Mouse (Mus musculus) embryonic facial prominence, embryonic 10.5 days (tissue): ENCODE data around the gene Mum1. TPM values are rescaled to one million over a fixed set of nuclear protein-coding genes. Genes with fewer than 3 reads are reported as not detected.
A peak's percentile ranks its signal among the peaks of the same experiment; 100 is the strongest.

Experiments
- DNase-seq: peaks from one replicate; pipeline ENCODE4 v3.0.0-alpha.2; 2017; ENCODE audit warnings: low spot score
- H3K27ac ChIP-seq: fragments of 300-500 bp; sonication (generic); replicated peaks from 2 replicates; pipeline ENCODE4 v1.5.1; 2016; ENCODE audit warnings: mild to moderate bottlenecking
- H3K27me3 ChIP-seq: fragments of 300-500 bp; sonication (generic); replicated peaks from 2 replicates; pipeline ENCODE4 v1.6.1; 2016; ENCODE audit warnings: low read depth, mild to moderate bottlenecking; ENCODE audit not compliant: poor library complexity, severe bottlenecking
- H3K36me3 ChIP-seq: fragments of 300-500 bp; sonication (generic); replicated peaks from 2 replicates; pipeline ENCODE4 v1.6.1; 2016; ENCODE audit warnings: mild to moderate bottlenecking, moderate library complexity
- H3K4me1 ChIP-seq: fragments of 300-500 bp; sonication (generic); 2 replicates; pipeline ENCODE4 v1.6.1; 2016
- H3K4me3 ChIP-seq: fragments of 300-500 bp; sonication (generic); 2 replicates; pipeline ENCODE4 v1.5.1; 2016; ENCODE audit warnings: mild to moderate bottlenecking, moderate library complexity
- H3K9me3 ChIP-seq: fragments of 300-500 bp; sonication (generic); 2 replicates; pipeline ENCODE4 v1.6.1; 2016; ENCODE audit warnings: mild to moderate bottlenecking
- WGBS: fragments of 180-500 bp; shearing (Covaris S2); methylation state at CpG from one replicate; pipeline ENCODE4 v1.1.7; 2016; 5-methylcytosine and 5-hydroxymethylcytosine counted together
- polyA plus RNA-seq: library from polyadenylated mRNA; unstranded; fragments of >200 nt; fragmentation: Nextera tagmentation; extraction: Ambion mirVana; gene quantifications from 2 replicates; pipeline ENCODE4 v1.2.1, GENCODE M21; 2016

The Mum1 gene
- polyA plus RNA-seq, 1 experiment from 2014 or later = 98.1 TPM

GRCm38 (mm10) chr10:80265149-80265486 is 38.9 kb downstream of the Mum1 start:
- peak overlapping the region; percentile 98 for H3K4me3 ChIP-seq
- H3K27me3 ChIP-seq = no peaks in the 10 kb centered on the region
- DNase-seq = no peak
- H3K9me3 ChIP-seq = no peaks in the 10 kb centered on the region
- peak overlapping the region; percentile 98 for H3K27ac ChIP-seq
- WGBS = under 1% methylated on average over 18 of the region's 18 CpGs
- H3K36me3 ChIP-seq = peaks cover 32% of the 10 kb centered on the region
- H3K4me1 ChIP-seq = peaks cover 64% of the 10 kb centered on the region

DNA sequence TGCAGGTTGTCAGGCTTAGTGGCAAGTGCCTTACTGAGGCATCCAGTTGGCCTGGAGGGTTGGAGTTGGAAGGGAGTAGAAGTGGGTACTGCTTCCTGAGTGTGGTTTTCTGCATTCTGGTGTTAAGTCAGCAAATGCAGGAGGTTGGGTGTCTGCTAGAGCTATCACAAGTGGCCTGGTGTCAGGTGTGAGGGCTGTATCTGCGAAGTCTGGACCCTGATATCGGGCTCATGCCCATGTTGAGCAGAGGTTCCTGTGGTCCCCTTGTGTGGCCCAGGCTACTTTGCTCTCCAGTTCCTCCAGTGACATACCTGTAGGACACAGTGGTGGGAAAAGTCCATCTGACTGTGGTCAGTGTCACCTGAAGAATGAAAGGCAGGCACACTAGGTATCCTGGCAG is 43.9 kb downstream of the Mum1 start:
- H3K4me1 ChIP-seq = peaks cover 58% of the 10 kb centered on the region
- no peaks in the 10 kb centered on the region for H3K9me3 ChIP-seq
- H3K27me3 ChIP-seq = no peaks in the 10 kb centered on the region
- H3K27ac ChIP-seq = no peak overlapping the region
- no peak for DNase-seq
- 93% methylated on average over 2 of the region's 2 CpGs for WGBS
- H3K36me3 ChIP-seq = peaks cover 76% of the 10 kb centered on the region
- H3K4me3 ChIP-seq = peak overlapping the region; percentile 37

DNA sequence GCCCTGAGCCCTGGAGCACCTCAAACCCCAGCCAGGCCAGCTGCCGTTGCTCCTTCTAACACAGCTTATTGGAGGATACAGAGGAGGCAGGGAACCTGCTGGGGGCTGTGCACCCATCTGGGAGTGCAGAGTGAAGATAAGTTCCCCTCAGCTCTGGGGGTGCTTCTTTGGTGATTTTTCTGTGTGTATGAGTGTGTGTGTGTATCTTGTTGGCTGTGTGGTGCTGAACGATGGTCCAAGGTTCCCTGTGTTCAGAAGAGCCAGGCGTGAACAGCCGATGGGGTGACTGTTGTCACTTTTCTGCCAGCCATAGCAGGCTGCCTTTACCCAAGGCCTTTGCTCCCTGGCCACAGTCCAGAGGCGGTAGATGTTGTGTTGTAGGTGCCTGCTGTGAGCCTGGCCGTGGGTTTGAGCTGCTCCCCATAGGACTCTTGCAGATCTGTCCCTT is 44.5 kb downstream of the Mum1 start:
- no peak for DNase-seq
- Histone ChIP-seq H3K4me3 (peak overlapping the region; percentile 37), H3K36me3 (peaks cover 83% of the 10 kb centered on the region), H3K27me3 (no peaks in the 10 kb centered on the region), H3K4me1 (peaks cover 55% of the 10 kb centered on the region), H3K27ac (no peak overlapping the region), H3K9me3 (no peaks in the 10 kb centered on the region)
- 84% methylated on average over 6 of the region's 6 CpGs for WGBS

DNA sequence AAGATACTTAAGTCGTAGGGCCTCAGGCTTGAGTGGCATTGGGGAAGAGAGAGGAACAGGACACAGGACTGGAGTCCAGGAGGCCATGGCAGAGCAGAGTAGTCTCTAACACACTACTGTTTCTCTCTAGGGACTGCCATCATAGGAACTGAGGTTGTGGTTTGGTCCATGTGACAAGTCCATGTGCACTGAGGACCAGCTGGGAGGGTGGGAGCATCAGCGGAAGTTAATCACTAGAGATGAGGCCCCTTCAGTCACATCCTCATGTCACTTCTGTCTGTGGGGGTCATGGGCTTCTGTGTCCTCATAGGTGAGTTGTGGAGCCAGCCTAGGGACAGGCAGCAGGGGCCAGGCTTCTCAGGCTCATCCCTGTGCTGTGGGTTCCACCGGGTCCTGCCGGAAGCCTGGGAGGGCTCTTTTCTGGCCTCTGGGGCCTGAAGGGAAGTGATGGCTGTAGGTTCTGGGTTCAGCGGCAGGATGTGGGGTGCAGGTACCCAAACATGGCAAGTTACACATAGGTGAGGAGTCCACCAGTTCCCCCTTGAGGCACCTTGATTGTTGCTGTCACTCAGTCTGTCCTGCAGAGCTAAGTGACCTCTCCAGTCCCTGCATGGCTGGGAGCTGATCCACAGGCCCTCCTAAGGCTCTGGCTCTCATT is 45.1 kb downstream of the Mum1 start:
- no peaks in the 10 kb centered on the region for H3K27me3 ChIP-seq
- peaks cover 88% of the 10 kb centered on the region for H3K36me3 ChIP-seq
- no peak overlapping the region for H3K27ac ChIP-seq
- H3K9me3 ChIP-seq = no peaks in the 10 kb centered on the region
- no peak overlapping the region; the same call in 1 of the 2 replicates for H3K4me3 ChIP-seq
- peaks cover 49% of the 10 kb centered on the region for H3K4me1 ChIP-seq
- WGBS = 86% methylated on average over 5 of the region's 5 CpGs
- no peak for DNase-seq

DNA sequence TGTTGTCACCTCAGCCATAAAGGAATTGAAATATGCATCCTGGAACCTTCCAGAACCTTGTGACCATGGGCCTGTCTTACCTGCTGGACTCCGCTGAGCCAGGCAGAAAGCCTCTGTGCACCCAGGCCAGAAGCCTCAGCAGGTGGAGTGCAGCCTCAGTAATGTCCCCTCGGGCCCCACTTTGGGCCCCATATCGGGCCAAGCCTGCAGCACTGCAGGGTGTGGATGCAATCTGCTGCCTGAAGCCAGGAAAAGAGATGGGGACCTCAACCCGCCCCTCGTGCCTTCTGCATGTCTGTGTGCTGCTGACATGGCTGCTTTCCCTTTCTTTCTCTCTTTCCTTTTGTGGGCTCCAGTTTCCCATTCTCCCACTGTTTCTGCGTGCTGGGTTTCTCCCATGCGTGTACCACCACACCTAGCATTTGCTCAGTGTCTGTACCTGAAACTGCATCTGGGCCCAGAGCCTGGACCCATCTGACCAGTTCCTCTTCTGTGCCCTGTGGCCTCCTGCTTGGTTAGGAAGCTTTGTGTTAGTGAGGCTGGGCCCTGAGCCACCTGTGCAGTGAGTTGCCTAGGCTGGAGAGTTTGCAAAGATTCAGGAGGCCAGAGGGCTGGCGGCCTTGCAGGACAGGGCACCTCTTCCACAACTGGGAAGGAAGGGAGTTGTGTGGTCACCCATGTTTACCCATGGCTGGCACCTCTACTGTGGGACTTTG is 45.8 kb downstream of the Mum1 start:
- Histone ChIP-seq H3K27me3 (no peaks in the 10 kb centered on the region), H3K4me1 (peaks cover 42% of the 10 kb centered on the region), H3K27ac (no peak overlapping the region), H3K36me3 (peaks cover 93% of the 10 kb centered on the region), H3K4me3 (no peak overlapping the region; the same call in 1 of the 2 replicates), H3K9me3 (no peaks in the 10 kb centered on the region)
- WGBS = 88% methylated on average over 8 of the region's 8 CpGs
- DNase-seq = no peak

DNA sequence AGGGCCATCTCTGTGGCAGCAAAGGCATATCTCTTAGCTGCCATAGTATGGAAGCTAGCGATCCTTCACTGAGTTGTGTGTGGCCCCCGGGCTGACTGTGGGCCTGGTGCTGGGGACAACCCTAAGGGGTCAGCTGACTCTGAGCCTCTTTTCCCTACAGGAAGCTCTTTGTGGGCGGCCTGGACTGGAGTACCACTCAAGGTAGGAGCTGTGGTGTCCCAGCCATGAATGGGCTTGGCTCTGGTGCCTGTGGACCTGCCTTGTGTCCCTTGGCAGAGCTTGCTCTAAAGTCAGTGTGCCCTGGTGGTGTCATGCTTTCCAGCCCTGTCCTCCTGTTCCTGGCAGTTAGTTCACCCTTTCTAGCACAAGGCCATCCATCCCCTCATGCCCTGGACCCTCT is 47.6 kb downstream of the Mum1 start:
- no peak for DNase-seq
- H3K4me3 ChIP-seq = no peak overlapping the region; the same call in 1 of the 2 replicates
- H3K27me3 ChIP-seq = no peaks in the 10 kb centered on the region
- H3K9me3 ChIP-seq = no peaks in the 10 kb centered on the region
- H3K4me1 ChIP-seq = peaks cover 26% of the 10 kb centered on the region
- H3K36me3 ChIP-seq = peaks cover 94% of the 10 kb centered on the region
- no peak overlapping the region for H3K27ac ChIP-seq
- 85% methylated on average over 3 of the region's 3 CpGs for WGBS

DNA sequence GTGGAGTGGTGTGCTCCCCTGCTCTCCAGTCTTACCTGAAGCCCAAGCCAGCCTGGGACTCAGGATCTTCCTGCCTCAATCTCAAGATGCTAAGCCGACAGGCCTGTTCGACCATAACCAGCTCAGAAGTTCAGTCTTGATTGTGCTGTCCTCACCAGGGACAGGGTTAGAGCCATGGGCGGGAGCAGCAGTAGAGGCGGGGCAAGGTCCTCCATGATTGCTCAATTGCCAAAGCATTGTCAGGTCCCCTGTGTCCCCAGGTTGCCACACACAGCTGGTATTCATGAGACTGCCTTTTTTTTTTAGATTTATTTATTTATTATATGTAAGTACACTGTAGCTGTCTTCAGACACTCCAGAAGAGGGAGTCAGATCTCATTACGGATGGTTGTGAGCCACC is 50.0 kb downstream of the Mum1 start:
- DNase-seq = no peak
- Histone ChIP-seq H3K27me3 (no peaks in the 10 kb centered on the region), H3K36me3 (peaks cover 95% of the 10 kb centered on the region), H3K27ac (no peak overlapping the region), H3K4me3 (no peak overlapping the region), H3K9me3 (no peaks in the 10 kb centered on the region), H3K4me1 (peaks cover 11% of the 10 kb centered on the region; the same call in 1 of the 2 replicates)
- 89% methylated on average over 5 of the region's 5 CpGs for WGBS

GRCm38 (mm10) chr10:80278390-80278789 is 52.2 kb downstream of the Mum1 start:
- 0 out of 2 replicates have a peak, but pooled peaks cover 4% of the 10 kb centered on the region for H3K4me1 ChIP-seq
- 94% methylated on average over 9 of the region's 9 CpGs for WGBS
- no peaks in the 10 kb centered on the region for H3K27me3 ChIP-seq
- H3K36me3 ChIP-seq = peaks cover 100% of the 10 kb centered on the region
- no peaks in the 10 kb centered on the region for H3K9me3 ChIP-seq
- DNase-seq = no peak
- no peak overlapping the region for H3K4me3 ChIP-seq
- no peak overlapping the region for H3K27ac ChIP-seq

DNA sequence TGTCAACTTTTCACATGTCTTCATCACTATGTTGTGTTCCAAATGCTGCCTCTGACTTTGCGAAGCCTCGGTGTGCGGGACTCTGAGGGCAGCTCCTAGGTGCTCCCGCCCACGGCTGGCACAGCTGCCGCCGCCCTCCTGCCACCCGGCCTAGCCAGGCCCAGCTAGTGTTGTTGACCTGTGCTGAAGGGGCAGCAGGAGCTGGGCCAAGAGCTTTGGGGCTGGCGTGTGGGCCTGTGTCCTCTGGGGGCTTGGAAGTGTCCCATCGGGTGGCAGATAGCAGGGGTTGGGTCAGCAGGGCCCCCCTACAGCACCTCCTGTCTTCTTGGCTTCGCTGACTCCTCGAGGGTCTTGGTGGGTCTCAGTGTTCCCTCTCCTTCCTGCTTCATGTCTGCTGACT is 53.0 kb downstream of the Mum1 start:
- no peaks in the 10 kb centered on the region for H3K9me3 ChIP-seq
- H3K27me3 ChIP-seq = no peaks in the 10 kb centered on the region
- H3K27ac ChIP-seq = no peak overlapping the region
- 97% methylated on average over 12 of the region's 12 CpGs for WGBS
- H3K36me3 ChIP-seq = peaks cover 100% of the 10 kb centered on the region
- no peak for DNase-seq
- H3K4me3 ChIP-seq = no peak overlapping the region
- H3K4me1 ChIP-seq = 0 out of 2 replicates have a peak, but pooled peaks cover 4% of the 10 kb centered on the region

DNA sequence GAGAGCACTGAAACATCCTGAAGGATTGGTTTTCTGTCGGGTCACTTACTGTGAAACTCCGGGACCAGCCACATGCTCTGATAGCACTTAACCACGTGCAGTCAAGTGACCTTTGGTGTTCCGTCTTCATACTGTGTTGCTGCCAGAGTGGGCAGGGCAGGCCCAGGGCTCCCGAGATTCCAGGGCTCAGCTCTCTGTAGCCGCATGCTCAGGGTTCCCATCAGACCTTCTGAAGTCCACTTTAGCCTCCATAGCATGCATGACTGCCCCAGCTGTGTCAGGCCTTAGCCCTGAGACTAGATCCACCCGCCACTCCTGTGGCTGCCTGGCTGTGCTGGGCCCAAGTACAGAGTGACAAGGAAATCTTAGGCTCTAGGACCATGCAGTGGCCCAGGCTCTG is 55.1 kb downstream of the Mum1 start:
- 0 out of 2 replicates have a peak, but pooled peaks cover 4% of the 10 kb centered on the region for H3K4me1 ChIP-seq
- no peaks in the 10 kb centered on the region for H3K9me3 ChIP-seq
- no peaks in the 10 kb centered on the region for H3K27me3 ChIP-seq
- WGBS = 85% methylated on average over 7 of the region's 7 CpGs
- H3K36me3 ChIP-seq = peaks cover 100% of the 10 kb centered on the region
- no peak overlapping the region for H3K27ac ChIP-seq
- H3K4me3 ChIP-seq = no peak overlapping the region
- DNase-seq = no peak

DNA sequence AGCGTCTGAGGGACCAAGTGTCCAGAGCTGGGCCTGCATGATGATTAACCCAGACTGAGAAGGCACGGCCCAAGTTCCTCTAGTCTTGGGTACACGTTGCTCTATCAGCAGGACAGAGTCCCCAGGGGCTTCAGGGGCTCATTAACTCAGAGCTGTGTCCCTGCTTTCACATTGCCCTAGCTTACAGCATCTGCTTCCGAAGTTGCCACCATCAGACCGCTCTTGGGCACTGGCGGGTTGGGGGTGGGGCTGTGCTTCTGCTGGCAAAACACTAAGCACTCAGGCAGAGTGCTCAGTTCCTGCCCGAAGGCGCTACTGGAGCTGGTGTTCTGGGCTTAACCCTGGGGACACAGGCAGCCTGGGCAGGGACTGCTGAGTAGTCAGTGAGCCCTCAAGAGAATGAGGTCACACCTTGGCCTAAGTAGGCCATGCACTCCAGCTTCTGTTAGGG is 55.7 kb downstream of the Mum1 start:
- no peak for DNase-seq
- Histone ChIP-seq H3K27me3 (no peaks in the 10 kb centered on the region), H3K27ac (no peak overlapping the region), H3K36me3 (peaks cover 100% of the 10 kb centered on the region), H3K9me3 (no peaks in the 10 kb centered on the region), H3K4me3 (no peak overlapping the region), H3K4me1 (0 out of 2 replicates have a peak, but pooled peaks cover 4% of the 10 kb centered on the region)
- WGBS = 78% methylated on average over 8 of the region's 8 CpGs

GRCm38 (mm10) chr10:80282481-80283441 is 56.5 kb downstream of the Mum1 start:
- peaks cover 100% of the 10 kb centered on the region for H3K36me3 ChIP-seq
- no peak overlapping the region for H3K27ac ChIP-seq
- no peaks in the 10 kb centered on the region for H3K27me3 ChIP-seq
- 90% methylated on average over 20 of the region's 20 CpGs for WGBS
- no peak for DNase-seq
- no peak overlapping the region for H3K4me3 ChIP-seq
- no peaks in the 10 kb centered on the region for H3K9me3 ChIP-seq
- 0 out of 2 replicates have a peak, but pooled peaks cover 4% of the 10 kb centered on the region for H3K4me1 ChIP-seq
